Mouse (Mus musculus) forelimb bud, embryonic 11.5 days (tissue): ENCODE data around the gene Slc28a3.

Source experiments
- DNase-seq: peaks from one replicate; pipeline ENCODE4 v3.0.0-alpha.2; 2012; ENCODE audit warnings: low read depth, low spot score

Slc28a3 gene

DNA sequence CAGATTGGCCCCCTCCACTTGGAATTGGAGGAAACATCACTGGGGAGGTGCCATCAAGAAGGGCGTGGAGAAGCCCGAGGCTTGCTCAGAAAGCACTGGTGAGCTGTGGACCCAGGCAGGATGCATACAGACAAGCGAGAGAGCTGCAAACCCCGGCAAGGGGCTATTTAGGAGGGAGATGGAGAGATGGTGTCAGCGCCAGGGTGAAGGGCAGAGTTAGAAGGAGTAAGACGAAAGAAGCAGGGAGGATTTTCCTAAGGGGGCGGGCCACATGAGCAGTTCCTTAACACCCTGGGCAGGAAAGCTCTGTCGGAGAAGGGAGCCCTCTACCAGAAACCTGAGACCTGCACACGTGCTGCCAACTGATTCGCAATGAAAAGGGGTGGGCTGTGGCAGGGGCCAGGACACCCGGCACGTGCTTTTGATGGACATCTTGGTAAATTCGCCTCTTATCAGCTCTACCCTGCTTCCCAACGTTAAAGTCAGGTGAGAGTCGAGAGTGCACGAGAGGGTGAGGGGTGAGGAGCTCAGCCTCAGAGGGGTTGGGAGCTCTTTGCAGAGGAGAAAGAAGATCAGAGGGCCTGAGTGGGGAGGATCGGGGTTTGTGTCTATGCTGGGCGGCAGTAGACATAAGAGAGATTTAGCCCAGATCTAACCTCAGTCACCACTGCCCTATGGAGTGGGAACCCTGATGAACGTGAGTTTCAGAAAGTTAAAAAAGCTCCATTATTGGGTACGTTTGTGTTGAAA is 87.5 kb downstream of the Slc28a3 start:
- peak; percentile 35 for DNase-seq

DNA sequence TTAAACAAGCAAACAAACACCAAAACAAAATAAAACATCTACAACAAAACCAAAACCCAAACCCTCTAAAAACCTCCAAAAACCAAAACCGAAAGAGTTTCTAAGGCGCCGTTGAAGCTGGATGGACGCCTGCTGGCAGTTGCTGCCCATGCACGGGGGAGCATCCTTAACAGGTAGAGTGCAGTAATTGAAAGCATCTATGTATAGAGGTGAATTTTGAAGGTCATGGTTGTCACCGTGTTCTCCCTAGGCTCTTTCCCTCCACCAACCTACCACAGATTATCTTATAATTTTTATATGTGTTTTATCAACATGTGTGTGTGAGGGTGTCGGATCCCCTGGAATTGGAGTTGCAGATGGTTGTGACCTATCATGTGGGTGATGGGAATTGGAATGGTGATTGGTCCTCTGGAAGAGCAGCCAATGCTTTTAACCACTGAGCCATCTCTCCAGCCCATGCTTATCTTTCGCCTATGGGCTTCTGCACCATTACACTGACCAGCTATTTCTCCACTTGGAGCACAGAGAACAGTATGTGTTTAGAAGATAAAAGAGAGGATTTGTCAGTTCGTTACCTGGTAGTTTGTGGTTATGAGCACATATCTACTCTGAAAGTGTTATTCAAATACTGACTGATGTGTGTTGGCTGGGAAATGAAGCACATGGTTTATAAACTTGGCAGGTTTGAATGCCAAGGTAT is 89.2 kb downstream of the Slc28a3 start:
- no peak for DNase-seq

DNA sequence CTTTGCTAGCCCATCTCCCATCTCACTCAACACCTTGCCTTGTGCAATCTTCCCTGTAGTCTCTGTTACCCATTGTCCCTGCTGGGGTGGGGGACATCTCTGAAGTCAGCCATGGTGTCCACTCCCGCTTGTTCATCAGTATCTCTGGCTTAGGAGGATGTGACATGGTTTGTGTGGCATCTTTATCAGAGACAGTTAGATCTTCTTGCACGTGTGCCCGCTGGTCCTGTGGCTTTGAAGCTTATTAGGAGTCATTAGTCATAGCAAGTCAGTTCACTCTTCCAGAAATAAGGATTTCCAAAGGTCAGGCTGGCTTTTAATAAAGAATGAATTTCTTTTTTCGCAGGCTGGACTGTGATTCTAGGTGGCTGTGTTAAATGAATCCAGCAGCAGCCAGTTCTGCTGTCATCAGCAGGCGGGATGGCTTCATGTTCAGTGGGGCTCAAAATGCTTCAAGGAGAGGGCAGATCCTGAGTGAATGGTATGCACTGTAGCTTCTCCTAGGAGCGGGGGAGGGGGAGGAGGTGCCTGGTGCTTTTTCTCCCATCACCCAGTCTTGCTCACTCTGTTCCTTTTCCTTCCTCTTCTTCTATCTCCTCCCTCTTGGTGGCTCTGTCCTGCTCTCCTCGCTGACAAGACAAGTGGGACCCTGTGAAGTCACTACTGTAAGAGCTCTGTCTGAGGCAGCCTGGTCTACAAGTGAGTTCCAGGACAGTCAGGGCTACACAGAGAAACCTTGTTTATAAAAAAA is 89.9 kb downstream of the Slc28a3 start:
- DNase-seq = no peak

DNA sequence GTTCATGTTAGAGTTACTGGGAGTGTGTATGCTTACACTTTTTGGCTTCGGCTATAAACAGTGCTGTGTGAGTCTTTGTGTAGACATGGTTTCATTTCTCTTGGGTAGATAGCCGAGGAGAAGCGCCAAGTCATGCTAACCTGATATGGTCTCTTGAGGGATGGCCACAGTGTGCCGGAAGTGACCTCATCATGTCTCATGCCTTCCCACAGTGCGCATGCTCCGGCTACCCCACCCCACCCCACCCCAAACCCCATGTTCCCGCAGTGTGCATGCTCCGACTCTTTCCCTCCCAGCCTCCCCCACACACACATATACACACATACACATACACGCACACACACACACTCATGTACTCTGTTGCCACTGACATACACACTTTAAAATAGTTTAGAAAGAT is 90.6 kb downstream of the Slc28a3 start:
- no peak for DNase-seq

DNA sequence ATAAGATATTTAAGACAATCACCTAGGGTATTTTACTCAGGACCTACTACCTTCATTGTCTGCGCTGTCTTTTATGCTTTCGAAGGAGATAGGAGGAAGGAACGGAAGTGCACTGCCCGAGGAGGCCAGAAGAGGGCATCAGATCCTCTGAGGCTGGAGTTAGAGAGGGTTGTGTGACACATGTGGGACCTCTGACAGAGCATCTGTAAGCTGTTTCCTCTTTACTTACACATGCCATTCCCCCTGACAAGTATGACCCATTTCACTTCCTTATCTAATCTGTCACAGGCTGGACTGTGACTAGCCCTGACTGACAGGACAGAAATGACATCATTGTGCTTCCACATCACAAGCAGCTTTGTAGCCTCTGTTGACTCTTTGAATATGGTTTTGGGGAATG is 94.4 kb downstream of the Slc28a3 start:
- DNase-seq = no peak

DNA sequence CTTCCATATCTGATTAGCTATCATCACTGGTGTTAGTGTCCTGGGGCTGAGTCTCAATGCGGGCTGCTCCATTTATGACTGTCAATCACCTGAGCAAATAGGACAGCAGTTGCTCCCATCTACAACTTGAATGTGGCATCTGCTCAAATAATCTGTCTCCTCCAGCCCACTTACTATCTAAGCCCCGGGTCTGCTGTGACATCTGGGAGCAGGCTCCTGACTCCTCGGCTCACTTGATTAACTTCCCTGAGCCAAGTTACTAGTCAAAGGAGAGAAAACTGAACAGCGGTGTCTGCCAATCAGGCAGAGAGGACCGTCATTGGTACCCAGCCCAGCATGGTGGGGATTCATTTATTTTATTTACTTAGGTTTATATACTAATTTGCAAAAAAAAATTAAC is 95.0 kb downstream of the Slc28a3 start:
- DNase-seq = no peak

DNA sequence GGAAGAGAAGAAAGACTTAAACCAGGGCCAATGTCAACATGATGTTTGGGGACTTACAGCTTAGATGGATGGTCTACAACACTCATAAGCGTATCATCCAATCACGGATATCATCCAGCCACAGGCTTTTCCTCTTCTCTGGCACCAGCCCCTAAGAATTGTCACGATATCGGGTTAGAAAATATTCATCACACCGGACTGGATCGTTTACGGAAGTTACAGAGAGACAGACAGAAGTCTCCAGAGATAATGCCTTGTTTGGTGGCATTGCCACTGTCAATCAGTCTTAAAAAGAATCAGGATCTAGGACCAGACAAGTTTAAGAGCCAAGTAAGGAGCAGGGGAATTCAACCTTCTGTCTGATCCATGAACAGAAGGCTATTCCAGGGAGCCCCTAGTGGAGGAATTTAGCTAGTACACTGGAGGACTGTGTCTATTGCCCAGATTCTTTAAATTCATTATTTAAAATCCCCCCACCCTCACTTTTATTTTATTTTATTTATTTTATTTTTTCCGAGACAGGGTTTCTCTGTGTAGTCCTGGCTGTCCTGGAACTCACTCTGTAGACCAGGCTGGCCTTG is 96.4 kb downstream of the Slc28a3 start:
- no peak for DNase-seq

DNA sequence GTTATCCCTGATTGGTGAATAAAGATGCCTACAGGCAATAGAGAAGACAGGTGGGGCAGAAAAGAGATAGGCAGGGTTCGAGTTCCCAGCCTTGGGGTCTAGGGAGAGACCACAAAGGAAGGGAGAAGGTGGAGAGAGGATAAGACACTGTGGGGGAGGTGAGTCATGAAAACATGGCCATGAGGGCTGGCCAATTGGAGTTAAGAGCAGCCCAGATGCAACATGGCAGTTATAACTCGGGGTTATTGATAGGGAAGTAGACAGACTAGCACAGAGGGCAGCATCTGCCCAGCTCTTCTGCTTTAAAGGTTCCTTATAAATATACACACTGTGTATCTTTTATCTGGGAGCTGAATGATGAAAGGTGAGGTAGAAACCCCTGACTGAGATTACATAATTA is 98.8 kb downstream of the Slc28a3 start:
- DNase-seq = no peak

DNA sequence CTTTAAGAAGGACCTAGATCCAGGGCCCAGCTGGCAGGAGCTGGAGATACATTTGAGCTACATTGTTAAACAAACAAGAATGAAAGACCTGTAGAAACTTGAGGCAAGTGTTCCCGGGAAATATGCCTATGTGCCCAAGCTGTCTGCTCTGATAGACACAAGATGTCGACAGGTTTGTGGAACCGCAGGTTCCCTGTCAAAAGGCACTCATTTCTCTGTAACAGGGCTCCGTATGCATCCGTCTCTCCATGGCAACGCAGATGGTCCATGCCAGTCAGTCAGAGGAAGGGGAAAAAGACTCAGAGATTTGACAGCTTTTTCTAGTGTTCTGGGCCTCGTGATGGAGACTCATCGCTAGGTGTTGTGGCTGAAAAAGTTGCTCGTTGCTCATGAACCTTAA is 99.4 kb downstream of the Slc28a3 start:
- no peak for DNase-seq

DNA sequence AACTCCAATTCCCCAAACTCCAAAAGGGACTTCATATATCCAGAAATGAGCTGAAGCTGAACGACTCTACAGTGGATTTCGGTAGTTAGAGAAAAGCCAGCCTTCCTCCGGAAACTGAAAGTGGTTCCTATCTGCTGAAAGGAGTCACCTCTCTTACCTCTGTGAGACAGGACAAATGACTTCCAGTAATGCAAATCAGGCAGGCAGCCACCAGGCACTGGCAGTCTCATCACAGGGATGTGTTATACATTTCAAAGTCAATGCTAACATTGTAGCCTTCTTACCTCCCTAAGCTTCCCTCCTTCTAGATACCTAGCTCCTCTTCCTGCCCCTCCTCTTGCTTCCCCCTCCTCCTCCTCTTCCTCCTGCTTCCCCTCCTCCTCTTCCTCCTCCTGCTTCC is 101.4 kb downstream of the Slc28a3 start:
- no peak for DNase-seq

DNA sequence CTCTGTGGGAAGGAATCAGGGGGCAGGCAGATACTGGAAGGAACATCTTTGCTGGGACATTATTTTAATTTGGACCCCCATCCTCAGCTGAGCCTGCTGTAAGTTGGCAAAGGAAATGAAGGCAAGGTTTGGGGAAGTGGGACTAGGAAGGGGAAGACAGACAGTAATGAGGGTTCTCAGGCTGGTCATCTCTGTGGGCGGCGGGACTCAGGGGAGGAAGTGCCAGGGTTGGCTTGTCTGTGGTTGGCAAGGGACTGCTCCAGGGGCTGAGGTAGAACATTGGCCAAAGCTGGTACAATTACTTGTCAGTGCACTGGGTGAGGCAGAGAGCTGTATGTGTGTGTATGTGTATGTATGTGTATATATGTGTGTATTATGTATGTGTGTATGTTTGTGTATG is 107.1 kb downstream of the Slc28a3 start:
- no peak for DNase-seq

DNA sequence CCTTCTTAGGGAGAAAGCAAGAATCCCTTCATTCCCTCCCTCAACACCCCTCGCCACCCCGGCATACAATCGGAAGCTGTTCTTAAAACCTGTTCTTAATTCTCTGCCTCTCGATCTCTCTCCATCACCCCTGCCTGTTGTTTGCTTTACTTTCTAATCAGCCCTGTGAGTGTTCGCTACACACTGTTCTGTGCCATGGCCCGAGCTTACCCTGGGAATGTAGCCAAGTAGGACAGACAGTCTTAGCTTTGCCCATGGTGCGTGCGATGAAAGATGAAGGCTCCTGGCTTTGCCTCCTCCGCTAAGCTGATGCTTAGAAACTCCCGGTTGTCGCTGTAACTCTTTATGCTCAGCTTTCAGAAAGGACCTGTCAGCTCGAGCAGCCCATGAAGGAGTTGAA is 112.9 kb downstream of the Slc28a3 start:
- no peak for DNase-seq
